Mouse (Mus musculus) hindbrain, embryonic 14.5 days (tissue): ENCODE results near the gene Ins2. TPM values are rescaled to one million over a fixed set of nuclear protein-coding genes. Genes with fewer than 3 reads are reported as not detected.

Source experiments
- ATAC-seq: fragments of 200-750 bp; cut with Nextera tagmentation; 2 replicates; pipeline ENCODE4 v1.8.0; 2017; ENCODE audit warnings: moderate number of reproducible peaks, mild to moderate bottlenecking, moderate TSS enrichment, moderate library complexity; ENCODE audit not compliant: low FRiP score
- DNase-seq: peaks from one replicate; pipeline ENCODE4 v3.0.0-alpha.2; 2015; ENCODE audit warnings: low spot score
- H3K27ac ChIP-seq: fragments of 300-500 bp; sonication (generic); 2 replicates; pipeline ENCODE4 v1.5.1; 2014; ENCODE audit warnings: mild to moderate bottlenecking, moderate library complexity
- H3K27me3 ChIP-seq: fragments of 300-500 bp; sonication (generic); 2 replicates; pipeline ENCODE4 v1.6.1; 2014; ENCODE audit warnings: mild to moderate bottlenecking, low read length, mixed read lengths; ENCODE audit not compliant: control insufficient read depth, insufficient read depth
- H3K36me3 ChIP-seq: fragments of 300-500 bp; sonication (generic); replicated peaks from 2 replicates; pipeline ENCODE4 v1.6.1; 2014; ENCODE audit not compliant: control insufficient read depth, insufficient read depth
- H3K4me1 ChIP-seq: fragments of 300-500 bp; sonication (generic); replicated peaks from 2 replicates; pipeline ENCODE4 v1.6.1; 2014; ENCODE audit warnings: antibody characterized with exemption, low read length, mixed read lengths; ENCODE audit not compliant: control insufficient read depth, insufficient read depth
- H3K4me2 ChIP-seq: fragments of 300-500 bp; sonication (generic); replicated peaks from 2 replicates; pipeline ENCODE4 v1.6.1; 2014; ENCODE audit warnings: mild to moderate bottlenecking, moderate library complexity
- H3K4me3 ChIP-seq: fragments of 300-500 bp; sonication (generic); replicated peaks from 2 replicates; pipeline ENCODE4 v1.5.1; 2014; ENCODE audit warnings: mild to moderate bottlenecking, low read length
- H3K9ac ChIP-seq: fragments of 300-500 bp; sonication (generic); 2 replicates; pipeline ENCODE4 v1.6.1; 2014
- H3K9me3 ChIP-seq: fragments of 300-500 bp; sonication (generic); 2 replicates; pipeline ENCODE4 v1.6.1; 2016; ENCODE audit warnings: low read length; ENCODE audit not compliant: control insufficient read depth
- WGBS: fragments of 180-500 bp; shearing (Covaris S2); extraction: QIAGEN DNeasy Blood & Tissue Kit; methylation state at CpG from one replicate; pipeline ENCODE4 v1.1.7; 2014; 5-methylcytosine and 5-hydroxymethylcytosine counted together
- polyA plus RNA-seq: library from polyadenylated mRNA; unstranded; fragments of >200 nt; fragmentation: Nextera tagmentation; extraction: Ambion mirVana; gene quantifications from 2 replicates; pipeline ENCODE4 v1.2.1, GENCODE M21; 2014

The Ins2 gene
- polyA plus RNA-seq, 1 experiment from 2014 or later = 4.0 TPM

- Histone ChIP-seq H3K4me2 (no peak overlapping the region), H3K9ac (no peak overlapping the region), H3K27ac (no peak overlapping the region), H3K9me3 (no peaks in the 10 kb centered on the region), H3K4me1 (no peaks in the 10 kb centered on the region), H3K36me3 (no peaks in the 10 kb centered on the region), H3K4me3 (no peak overlapping the region), H3K27me3 (no peaks in the 10 kb centered on the region)
- DNase-seq = no peak
- no peak for ATAC-seq
- 66% methylated on average over 5 of the region's 5 CpGs for WGBS
These were observed 43.8 kb downstream of the Ins2 start for GRCm38 (mm10) chr7:142699334-142699860.

- Histone ChIP-seq H3K4me2 (no peak overlapping the region), H3K36me3 (no peaks in the 10 kb centered on the region), H3K27ac (no peak overlapping the region), H3K4me3 (no peak overlapping the region), H3K4me1 (no peaks in the 10 kb centered on the region), H3K9me3 (no peaks in the 10 kb centered on the region), H3K9ac (no peak overlapping the region), H3K27me3 (no peaks in the 10 kb centered on the region)
- 84% methylated on average over 3 of the region's 3 CpGs for WGBS
- ATAC-seq (no peak), DNase-seq (no peak)
These were observed 64.6 kb downstream of the Ins2 start for GRCm38 (mm10) chr7:142678611-142679010.

GRCm38 (mm10) chr7:142675644-142676043 is 67.5 kb downstream of the Ins2 start:
- 19% methylated on average over 3 of the region's 3 CpGs for WGBS
- peak; percentile 86 for DNase-seq
- H3K4me2 ChIP-seq = no peak overlapping the region
- no peak overlapping the region for H3K9ac ChIP-seq
- no peaks in the 10 kb centered on the region for H3K27me3 ChIP-seq
- H3K9me3 ChIP-seq = no peaks in the 10 kb centered on the region
- ATAC-seq = no peak; the same call in 1 of the 2 replicates
- H3K36me3 ChIP-seq = no peaks in the 10 kb centered on the region
- no peaks in the 10 kb centered on the region for H3K4me1 ChIP-seq
- H3K4me3 ChIP-seq = no peak overlapping the region
- H3K27ac ChIP-seq = no peak overlapping the region

GRCm38 (mm10) chr7:142675141-142675540 is 68.0 kb downstream of the Ins2 start:
- no peak for DNase-seq
- no peak overlapping the region for H3K27ac ChIP-seq
- no peaks in the 10 kb centered on the region for H3K27me3 ChIP-seq
- no peaks in the 10 kb centered on the region for H3K36me3 ChIP-seq
- no peak overlapping the region for H3K4me2 ChIP-seq
- no peak overlapping the region for H3K4me3 ChIP-seq
- H3K4me1 ChIP-seq = no peaks in the 10 kb centered on the region
- no peak for ATAC-seq
- WGBS = 75% methylated on average over 6 of the region's 6 CpGs
- H3K9ac ChIP-seq = no peak overlapping the region
- H3K9me3 ChIP-seq = 0 out of 2 replicates have a peak, but pooled peaks cover 3% of the 10 kb centered on the region

GRCm38 (mm10) chr7:142672120-142672519 is 71.1 kb downstream of the Ins2 start:
- WGBS = 17% methylated on average over 4 of the region's 4 CpGs
- Histone ChIP-seq H3K9ac (no peak overlapping the region), H3K9me3 (peaks cover 8% of the 10 kb centered on the region; the same call in 1 of the 2 replicates), H3K27me3 (peaks cover 2% of the 10 kb centered on the region; the same call in 1 of the 2 replicates), H3K4me2 (no peak overlapping the region), H3K4me1 (no peaks in the 10 kb centered on the region), H3K4me3 (no peak overlapping the region), H3K27ac (no peak overlapping the region), H3K36me3 (no peaks in the 10 kb centered on the region)
- ATAC-seq (no peak), DNase-seq (peak; percentile 85)

GRCm38 (mm10) chr7:142671067-142671466 is 72.1 kb downstream of the Ins2 start:
- no peak overlapping the region for H3K9ac ChIP-seq
- peaks cover 8% of the 10 kb centered on the region; the same call in 1 of the 2 replicates for H3K9me3 ChIP-seq
- no peaks in the 10 kb centered on the region for H3K4me1 ChIP-seq
- no peaks in the 10 kb centered on the region for H3K36me3 ChIP-seq
- no peak overlapping the region for H3K4me2 ChIP-seq
- no peak overlapping the region for H3K4me3 ChIP-seq
- WGBS = 87% methylated on average over 1 of the region's 1 CpGs
- no peak for DNase-seq
- no peak for ATAC-seq
- H3K27ac ChIP-seq = no peak overlapping the region
- peaks cover 13% of the 10 kb centered on the region for H3K27me3 ChIP-seq

GRCm38 (mm10) chr7:142669751-142670625 is 73.2 kb downstream of the Ins2 start, which contains the start of gene Gm49394:
Gene Gm49394, minus strand, starts transcription at chr7:142669942.
- no peak for DNase-seq
- H3K27me3 ChIP-seq = peaks cover 23% of the 10 kb centered on the region
- WGBS = 84% methylated on average over 23 of the region's 23 CpGs

GRCm38 (mm10) chr7:142668328-142668727 is 74.9 kb downstream of the Ins2 start:
- DNase-seq (no peak), ATAC-seq (no peak)
- 79% methylated on average over 1 of the region's 1 CpGs for WGBS
- Histone ChIP-seq H3K9me3 (peaks cover 8% of the 10 kb centered on the region; the same call in 1 of the 2 replicates), H3K4me1 (no peaks in the 10 kb centered on the region), H3K4me3 (no peak overlapping the region), H3K27ac (no peak overlapping the region), H3K9ac (no peak overlapping the region), H3K36me3 (no peaks in the 10 kb centered on the region), H3K4me2 (no peak overlapping the region), H3K27me3 (peaks cover 39% of the 10 kb centered on the region)

More at GRCm38 (mm10) chr7:142669751-142670625, 73.2 kb downstream of the Ins2 start, which contains the start of gene Gm49394:
- Histone ChIP-seq H3K36me3 (no peaks in the 10 kb centered on the region), H3K4me3 (no peak within 1 kb of the TSS), H3K4me1 (no peaks in the 10 kb centered on the region), H3K27ac (no peak within 1 kb of the TSS), H3K4me2 (no peak within 1 kb of the TSS), H3K9me3 (peaks cover 8% of the 10 kb centered on the region; the same call in 1 of the 2 replicates), H3K9ac (no peak within 1 kb of the TSS)
- no peak for ATAC-seq

GRCm38 (mm10) chr7:142667521-142667920 is 75.7 kb downstream of the Ins2 start:
- no peak overlapping the region for H3K4me3 ChIP-seq
- no peak overlapping the region for H3K4me2 ChIP-seq
- no peak for ATAC-seq
- no peaks in the 10 kb centered on the region for H3K36me3 ChIP-seq
- H3K9me3 ChIP-seq = peaks cover 8% of the 10 kb centered on the region; the same call in 1 of the 2 replicates
- no peak overlapping the region for H3K9ac ChIP-seq
- no peak overlapping the region for H3K27ac ChIP-seq
- DNase-seq = no peak
- peaks cover 47% of the 10 kb centered on the region for H3K27me3 ChIP-seq
- 96% methylated on average over 18 of the region's 18 CpGs for WGBS
- no peaks in the 10 kb centered on the region for H3K4me1 ChIP-seq
